Mouse (Mus musculus) central nervous system, embryonic 18 days (tissue): Measurements from ENCODE around the gene Gm5728. TPM values are rescaled to one million over a fixed set of nuclear protein-coding genes. Genes with fewer than 3 reads are reported as not detected.

ENCODE experiments used
- polyA plus RNA-seq: library from polyadenylated mRNA; depleted of rRNA; stranded (reverse); fragments of >200 nt; gene quantifications from 2 replicates; pipeline ENCODE4 v1.2.3, GENCODE M21; 2012; rRNA removed

The Gm5728 gene
- not detected in 2 replicates for polyA plus RNA-seq

DNA sequence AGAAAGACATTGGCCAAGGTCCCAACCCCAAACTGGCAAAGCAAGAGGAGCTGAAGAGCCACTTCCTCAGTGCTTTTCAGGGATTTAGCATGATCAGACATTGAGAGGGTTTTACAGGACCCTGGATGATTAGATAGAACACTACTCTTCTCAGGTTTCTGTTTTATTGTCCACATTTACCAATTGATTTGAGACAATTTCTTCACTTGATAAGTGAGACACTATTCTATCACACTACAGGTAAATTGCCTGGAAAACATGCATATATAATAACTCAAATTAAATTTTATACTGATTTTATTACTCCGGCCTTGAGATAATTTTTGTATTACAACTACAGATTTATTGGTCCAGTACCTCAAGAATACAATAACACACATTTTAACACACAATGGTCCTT is at the start of gene Gm5728:
Gene Gm5728, minus strand, starts transcription at position 101 of the 400 bp plus-strand sequence.

DNA sequence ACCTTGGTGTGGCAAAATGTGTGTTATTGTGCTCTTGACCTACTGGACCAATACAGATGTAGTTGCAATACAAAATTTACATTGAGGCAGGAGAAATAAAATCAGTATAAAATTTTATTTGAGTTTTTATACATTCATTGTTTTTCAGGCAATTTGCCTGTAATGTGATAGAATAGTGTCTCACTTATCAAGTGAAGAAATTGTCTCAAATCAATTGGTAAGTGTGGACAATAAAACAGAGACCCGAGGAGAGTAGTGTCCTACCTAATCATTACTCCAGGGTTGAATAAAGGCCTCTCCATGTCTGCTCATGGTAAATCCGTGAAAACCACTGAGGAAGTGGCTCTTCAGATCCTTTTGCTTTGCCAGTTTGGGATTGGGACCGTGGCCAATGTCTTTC is 42.4 kb upstream of the Gm5728 start, which contains the start of gene Vmn1r100:
Gene Vmn1r100, plus strand, starts transcription at position 301 of the 400 bp plus-strand sequence.

DNA sequence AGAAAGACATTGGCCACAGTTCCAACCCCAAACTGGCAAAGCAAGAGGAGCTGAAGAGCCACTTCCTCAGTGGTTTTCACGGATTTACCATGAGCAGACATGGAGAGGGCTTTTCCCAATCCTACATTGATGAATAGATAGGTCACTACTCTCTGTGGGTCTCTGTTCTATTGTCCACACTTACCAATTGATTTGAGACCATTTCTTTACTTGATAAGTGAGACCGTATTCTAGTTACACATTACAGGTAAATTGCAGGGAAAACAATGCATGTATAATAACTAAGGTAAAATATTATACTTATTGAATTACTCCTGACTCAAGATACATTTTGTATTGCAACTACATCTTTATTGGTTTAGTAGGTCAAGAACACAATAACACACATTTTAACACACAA is 41.2 kb downstream of the Gm5728 start, which contains the start of gene Gm4133:
Gene Gm4133, minus strand, starts transcription at position 101 of the 400 bp plus-strand sequence.

Other genes starting within 250 kb of the Gm5728 start
- not detected in 2 replicates for gene Vmn1r93, start 236.3 kb downstream of the Gm5728 start, polyA plus RNA-seq
- gene Vmn1r94, start 207.0 kb downstream of the Gm5728 start, polyA plus RNA-seq = not detected in 2 replicates
- not detected in 2 replicates for gene Vmn1r95, start 181.7 kb downstream of the Gm5728 start, polyA plus RNA-seq
- not detected in 2 replicates for gene Gm6164, start 169.8 kb downstream of the Gm5728 start, polyA plus RNA-seq
- not detected in 2 replicates for gene Gm4498, start 141.6 kb downstream of the Gm5728 start, polyA plus RNA-seq
- gene Gm5890, start 112.6 kb downstream of the Gm5728 start, polyA plus RNA-seq = not detected in 2 replicates
- not detected in 2 replicates for gene Gm4133, start 41.3 kb downstream of the Gm5728 start, polyA plus RNA-seq
- gene Vmn1r100, start 42.5 kb upstream of the Gm5728 start, polyA plus RNA-seq = not detected in 2 replicates
- not detected in 2 replicates for gene Vmn1r101, start 67.2 kb upstream of the Gm5728 start, polyA plus RNA-seq
- not detected in 2 replicates for gene Gm10670, start 99.5 kb upstream of the Gm5728 start, polyA plus RNA-seq
- not detected in 2 replicates for gene Vmn1r103, start 135.1 kb upstream of the Gm5728 start, polyA plus RNA-seq
- gene Vmn1r104, start 158.4 kb upstream of the Gm5728 start, polyA plus RNA-seq = not detected in 2 replicates
- gene Gm5726, start 170.3 kb upstream of the Gm5728 start, polyA plus RNA-seq = not detected in 2 replicates
- gene Gm4141, start 200.8 kb upstream of the Gm5728 start, polyA plus RNA-seq = not detected in 2 replicates
- gene Gm4513, start 223.6 kb upstream of the Gm5728 start, polyA plus RNA-seq = not detected in 2 replicates